Mouse (Mus musculus) fibroblast of lung, adult 2 months (primary cell): ENCODE measurements around the gene Gpr107.

ENCODE experiments used
- DNase-seq: peaks from one replicate; pipeline ENCODE4 v3.0.0-alpha.2; 2011; ENCODE audit warnings: low read depth

The Gpr107 gene

DNA sequence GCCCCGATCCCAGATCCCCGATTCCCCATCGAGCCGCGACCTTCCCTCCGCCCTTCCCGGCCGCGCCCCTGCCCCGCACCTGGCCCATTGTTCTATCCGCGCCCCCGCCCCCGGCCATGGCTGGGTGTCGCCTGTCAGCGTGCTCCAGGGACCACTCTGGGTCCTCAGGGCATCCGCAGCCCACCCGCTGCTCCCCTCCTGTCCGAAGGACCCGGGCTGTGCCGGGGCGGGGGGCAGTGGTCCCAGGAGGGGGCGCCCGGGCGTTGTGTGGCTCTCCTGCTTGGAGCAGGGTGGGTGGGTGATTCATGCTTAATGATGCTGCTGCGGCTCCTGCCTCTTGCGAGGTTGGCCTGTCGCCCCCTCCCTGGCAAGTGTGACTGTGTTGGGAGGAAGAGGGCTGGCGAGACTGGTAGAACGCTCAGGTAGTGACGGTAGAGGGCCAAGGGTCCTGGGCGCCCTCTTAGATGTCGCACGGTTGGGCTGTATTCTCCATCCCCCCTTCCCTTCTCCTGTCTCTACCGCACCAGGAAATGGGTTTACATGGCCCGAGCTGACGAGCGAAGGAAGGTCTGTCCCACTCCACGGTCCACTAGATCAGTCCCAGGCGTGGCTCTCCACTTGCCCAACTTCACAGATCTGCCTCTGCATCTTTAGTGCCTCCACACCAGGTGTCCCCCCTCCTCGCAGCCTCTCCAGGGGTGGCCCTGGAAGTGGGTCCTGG lies 94.3 kb downstream of the Gpr107 start:
- DNase-seq = no peak

DNA sequence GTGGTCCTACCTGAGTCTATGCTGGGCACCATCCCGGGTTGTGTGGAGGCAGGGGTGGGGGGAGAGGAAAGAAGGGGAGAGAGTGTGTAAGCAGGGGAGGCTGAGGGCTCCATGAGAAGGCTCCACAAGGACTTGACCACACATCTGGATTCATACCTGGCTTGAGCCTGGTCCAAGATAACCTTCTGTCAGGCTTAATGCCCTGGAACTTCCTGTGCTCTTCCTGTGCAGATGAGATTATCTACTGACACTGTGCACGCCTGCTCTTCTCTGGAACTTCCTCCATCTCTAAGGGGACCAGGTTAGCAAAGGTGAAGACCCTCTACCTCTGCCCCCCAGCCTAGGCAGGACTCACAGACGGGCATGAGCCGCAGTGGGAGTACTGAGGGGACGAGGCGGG lies 96.7 kb downstream of the Gpr107 start:
- DNase-seq = no peak

DNA sequence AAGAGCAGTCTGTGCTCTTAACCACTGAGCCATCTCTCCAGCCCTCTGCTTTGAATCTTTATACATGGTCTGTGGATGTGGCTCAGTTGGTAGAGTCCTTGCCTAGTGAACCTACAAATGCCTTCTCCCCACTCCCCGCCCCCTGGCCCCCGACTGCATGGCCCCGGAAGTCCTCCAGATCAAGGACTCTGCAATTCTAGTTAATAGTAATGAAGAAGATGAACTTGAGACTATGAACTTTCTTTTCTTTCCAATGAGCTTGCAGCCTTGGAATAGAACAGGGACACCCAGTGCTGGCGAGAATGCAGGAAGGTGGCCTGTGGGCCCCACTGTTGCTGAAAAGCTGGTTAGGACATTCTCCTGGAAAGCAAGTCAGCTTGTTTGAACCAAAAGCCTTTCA lies 100.1 kb downstream of the Gpr107 start:
- DNase-seq = no peak

GRCm38 (mm10) chr2:31253463-31253862 lies 101.3 kb downstream of the Gpr107 start:
- DNase-seq = no peak

- no peak for DNase-seq
Observed at GRCm38 (mm10) chr2:31254806-31255205, 102.7 kb downstream of the Gpr107 start.

GRCm38 (mm10) chr2:31255952-31256938 lies 104.1 kb downstream of the Gpr107 start:
- peak; percentile 77 for DNase-seq

DNA sequence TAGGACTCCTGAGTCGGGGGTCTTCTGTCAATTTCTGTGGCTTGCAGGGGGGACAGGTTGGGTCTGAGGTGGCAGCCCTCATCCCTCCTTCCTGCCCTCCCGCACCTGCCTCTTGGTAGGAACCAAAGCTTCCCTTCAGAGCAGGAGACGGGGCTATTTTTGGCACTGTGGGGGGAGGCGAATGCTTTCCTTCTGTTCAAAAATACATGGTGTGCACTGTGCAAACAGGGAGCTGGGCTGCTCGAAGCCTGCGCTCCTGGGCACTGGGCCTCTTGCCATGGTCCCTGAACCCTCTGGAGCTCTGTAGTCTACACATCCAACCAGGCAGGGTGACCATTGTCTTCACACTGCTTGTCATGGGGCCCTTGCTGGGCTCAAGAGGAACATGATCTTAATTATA lies 105.0 kb downstream of the Gpr107 start:
- DNase-seq = no peak

DNA sequence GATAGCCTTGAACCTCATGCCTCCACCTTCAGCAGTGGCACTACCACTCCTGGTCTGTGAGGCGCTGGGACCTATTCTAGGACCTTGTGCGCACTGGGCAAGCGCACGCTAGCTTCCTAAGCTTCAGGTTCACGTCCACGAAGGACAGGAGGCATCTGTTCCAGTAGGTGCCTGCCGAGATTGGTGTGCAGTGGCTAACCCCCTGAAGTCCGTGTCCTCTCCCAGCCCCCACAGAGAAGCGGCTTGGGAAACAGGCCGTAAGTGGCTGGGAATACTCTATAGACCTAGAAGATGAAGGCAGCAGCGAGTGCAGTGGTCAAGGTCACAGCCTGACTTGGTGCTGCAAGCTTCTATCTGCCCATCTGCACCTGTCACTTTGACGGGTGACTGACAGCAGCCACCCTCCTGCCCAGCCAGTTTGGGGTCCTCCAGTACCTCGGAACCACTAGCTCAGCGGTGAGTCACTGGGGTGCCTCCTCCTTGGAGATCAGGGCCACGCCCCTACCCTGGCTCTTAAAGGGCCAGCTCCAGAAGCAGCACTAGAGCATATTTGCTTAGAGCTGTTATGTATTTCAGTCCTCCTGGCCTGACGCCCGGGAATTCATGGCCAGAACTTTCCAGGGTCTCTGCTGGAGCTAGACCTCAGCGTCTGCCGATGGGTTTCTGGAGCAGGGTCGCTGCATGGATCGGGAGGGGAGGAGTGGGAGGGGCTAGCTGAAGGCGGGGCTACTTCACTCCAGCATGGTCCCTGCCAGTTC lies 106.7 kb downstream of the Gpr107 start:
- no peak for DNase-seq

- DNase-seq = no peak
Observed at GRCm38 (mm10) chr2:31259367-31259920, 107.3 kb downstream of the Gpr107 start.

DNA sequence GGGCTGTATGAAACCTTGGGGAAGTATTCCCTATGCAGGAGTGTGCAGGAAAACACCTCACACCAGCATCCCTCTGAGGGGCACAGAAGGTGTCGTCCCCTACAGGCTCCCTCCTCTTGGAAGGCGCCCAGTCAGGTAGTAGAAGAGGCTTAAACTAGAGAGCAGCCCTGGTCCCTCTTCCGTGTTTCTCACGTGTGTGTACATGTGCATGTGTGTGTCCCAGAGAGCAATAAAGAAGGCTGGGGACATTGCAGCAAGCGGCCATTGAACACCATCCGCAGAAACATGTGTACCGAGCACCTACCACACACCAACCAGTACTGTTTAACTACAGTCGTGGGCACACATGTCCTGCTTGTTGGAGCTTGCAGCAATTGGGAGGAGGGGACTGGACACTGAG lies 108.4 kb downstream of the Gpr107 start:
- no peak for DNase-seq

GRCm38 (mm10) chr2:31263039-31263461 lies 110.9 kb downstream of the Gpr107 start:
- no peak for DNase-seq

DNA sequence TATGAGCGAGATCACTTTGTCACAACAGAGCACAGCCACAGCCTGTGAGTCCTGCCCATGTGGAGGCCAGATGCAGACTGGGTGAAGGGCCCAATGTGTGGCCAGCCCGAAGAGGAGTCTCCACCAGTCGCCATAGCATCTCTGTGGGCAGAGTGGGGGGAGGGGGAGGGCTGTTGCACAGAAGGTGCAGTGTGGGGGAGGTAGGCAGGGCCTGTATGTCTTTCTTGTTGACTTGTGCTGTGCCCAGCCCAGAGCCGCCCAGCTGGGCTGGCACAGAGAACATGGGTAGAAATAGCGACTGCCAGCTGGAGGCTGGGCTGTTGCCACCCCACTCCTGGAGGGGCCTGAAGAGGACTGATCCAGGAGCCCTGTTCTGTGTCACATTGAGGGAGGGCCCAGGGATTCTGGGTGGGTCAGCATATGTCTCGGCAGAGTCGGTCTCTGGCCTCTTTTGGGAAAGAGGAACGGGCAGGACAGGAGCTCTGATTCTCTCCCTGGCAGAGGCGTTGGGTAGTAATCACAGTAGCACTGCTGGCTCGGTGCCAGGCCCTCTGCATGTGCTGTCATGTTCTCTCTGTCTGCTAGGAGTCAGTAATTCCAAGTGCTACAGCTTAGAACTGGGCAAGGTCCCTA lies 111.7 kb downstream of the Gpr107 start:
- no peak for DNase-seq

DNA sequence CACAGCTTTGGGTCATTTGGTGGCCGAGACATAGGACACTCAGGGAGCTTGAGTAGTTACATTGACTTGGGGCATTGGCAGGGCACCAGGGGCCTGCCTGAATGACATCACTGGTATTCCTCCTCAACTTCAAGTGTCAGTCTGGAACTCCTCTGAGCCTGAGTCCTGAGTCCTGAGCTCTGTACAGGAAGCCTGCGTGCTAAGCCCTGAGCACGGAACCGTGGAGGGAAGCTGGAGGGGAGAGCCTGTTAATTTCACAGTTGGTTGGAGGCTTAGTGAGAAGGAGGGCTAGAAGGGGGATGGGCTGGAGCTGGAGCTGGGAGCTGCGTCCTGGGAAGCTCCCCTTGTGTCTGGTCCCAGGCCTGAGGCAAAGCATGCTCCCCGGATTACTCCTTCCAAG lies 115.3 kb downstream of the Gpr107 start:
- DNase-seq = no peak
